Mouse (Mus musculus): Measurements from ENCODE around the gene Stip1.
A peak's percentile ranks its signal among the peaks of the same experiment; 100 is the strongest.
"Not testable (repeated sequence)": the region's sequence is repeated elsewhere in the genome, so short reads cannot be mapped to it uniquely, and the experiment has no call there.

The Stip1 gene

DNA sequence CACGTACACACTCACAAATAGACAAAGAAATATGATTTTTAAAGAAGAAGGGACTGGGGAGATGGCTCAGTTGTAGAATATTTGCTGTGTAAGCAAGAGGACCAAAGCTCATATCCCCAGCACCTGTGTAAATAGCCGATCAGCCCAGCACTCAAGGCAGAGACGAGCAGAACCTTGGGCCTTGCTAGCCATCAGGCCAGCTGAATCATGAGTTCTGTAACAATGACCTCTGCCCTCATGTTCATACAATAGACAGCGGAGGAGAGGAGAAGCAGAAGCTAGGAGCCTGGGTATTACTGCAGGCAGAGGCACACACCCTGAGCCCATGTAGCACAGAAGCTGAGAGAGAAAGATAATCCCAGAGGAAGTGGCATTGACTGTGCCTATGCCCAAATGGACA is 27.3 kb downstream of the Stip1 start:
- no peak for DNase-seq

DNA sequence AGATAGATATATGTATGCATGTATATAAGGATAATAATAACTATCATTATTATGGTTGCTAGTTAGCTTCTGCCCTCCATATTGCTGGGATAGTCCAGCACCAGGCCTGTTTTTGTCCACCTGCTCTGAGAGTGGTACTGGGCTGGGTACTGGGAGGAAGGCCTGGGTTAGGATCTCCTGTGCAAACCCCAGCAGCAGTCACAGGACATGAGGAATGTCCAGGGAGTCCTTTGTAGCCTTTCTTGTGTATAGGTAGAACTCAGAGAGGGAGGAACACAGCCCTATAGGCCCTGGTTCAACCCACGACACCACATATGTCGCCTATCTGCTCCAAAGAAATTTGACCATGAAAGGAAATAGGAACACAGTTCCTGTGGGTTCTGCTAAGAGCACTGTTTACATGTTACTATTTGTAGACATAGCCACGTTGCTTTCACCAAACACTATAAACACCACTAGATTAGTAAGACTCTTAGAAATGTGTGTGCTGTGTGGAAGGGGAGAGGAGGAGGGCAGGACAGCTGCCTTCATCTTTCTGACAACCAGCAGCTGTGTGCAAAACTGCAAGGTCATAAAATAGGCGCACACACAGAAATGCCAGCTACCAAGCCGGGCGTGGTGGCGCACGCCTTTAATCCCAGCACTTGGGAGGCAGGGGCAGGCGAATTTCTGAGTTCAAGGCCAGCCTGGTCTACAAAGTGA is 32.7 kb downstream of the Stip1 start:
- DNase-seq, result no peak

DNA sequence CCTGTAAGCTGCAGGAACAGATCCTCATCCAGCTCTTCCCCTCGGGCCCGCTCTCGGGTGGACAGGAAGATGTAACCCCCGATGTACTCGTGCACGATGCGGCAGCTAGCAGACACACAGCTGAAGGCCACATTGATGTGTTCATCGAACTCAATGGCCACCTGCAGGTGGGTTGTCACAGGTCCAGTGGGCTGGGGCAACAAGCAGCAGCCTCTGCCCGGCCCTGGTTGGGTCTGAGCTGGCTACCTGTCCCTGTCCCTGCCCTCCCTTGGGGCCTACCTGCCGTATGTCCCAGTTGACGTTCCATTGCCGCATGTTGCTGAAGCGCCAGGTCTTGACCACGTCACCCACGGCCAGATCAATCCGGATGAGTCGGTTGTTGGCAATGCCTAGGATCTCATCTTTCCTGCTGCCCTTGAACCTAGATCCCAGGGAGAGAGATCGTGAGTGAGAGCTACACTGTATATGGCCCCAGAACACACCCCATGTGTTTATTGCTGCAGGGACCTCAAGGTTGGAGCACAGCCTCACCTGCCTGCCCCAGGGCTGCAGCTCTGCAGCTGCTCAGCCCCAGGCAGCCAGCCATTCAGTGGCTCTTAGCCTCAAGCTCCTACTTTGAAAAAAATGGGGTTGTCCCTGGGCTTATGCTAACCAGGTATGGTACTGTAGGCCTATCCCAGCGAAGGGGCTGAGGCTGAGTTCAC is 40.3 kb downstream of the Stip1 start:
- no peak for DNase-seq

DNA sequence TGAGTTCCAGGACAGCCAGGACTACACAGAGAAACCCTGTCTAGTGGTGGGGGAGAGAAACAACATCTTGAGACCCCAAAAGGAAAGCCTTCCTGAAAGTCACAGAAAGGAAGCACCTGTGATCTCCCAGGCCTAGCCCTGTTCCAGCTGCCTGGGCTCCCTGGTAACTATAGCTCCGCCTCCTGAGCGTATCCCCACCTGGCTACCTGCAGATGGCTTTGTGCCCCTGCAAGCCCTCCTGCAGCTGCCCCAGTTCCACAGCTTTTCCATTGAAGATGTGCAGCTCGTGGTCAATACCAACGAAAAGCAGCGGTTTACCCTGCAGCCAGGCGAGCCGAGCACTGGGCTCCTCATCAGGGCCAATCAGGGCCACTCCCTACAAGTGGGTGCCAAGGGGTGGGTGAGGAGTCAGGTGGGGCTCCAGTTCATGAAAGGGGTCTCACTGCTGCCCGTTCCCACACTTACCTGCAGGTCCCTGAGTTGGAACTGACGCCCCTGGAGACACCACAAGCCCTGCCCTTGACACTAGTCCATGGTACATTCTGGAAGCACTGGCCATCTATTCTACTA is 42.0 kb downstream of the Stip1 start:
- no peak for DNase-seq

GRCm38 (mm10) chr19:6996006-6996405 is 43.8 kb downstream of the Stip1 start, which contains the start of the genes Nudt22 and Trpt1:
Gene Nudt22, minus strand, starts transcription at chr19:6996117.
Gene Trpt1, plus strand, starts transcription at chr19:6996131.
- peak; percentile 94 for DNase-seq

DNA sequence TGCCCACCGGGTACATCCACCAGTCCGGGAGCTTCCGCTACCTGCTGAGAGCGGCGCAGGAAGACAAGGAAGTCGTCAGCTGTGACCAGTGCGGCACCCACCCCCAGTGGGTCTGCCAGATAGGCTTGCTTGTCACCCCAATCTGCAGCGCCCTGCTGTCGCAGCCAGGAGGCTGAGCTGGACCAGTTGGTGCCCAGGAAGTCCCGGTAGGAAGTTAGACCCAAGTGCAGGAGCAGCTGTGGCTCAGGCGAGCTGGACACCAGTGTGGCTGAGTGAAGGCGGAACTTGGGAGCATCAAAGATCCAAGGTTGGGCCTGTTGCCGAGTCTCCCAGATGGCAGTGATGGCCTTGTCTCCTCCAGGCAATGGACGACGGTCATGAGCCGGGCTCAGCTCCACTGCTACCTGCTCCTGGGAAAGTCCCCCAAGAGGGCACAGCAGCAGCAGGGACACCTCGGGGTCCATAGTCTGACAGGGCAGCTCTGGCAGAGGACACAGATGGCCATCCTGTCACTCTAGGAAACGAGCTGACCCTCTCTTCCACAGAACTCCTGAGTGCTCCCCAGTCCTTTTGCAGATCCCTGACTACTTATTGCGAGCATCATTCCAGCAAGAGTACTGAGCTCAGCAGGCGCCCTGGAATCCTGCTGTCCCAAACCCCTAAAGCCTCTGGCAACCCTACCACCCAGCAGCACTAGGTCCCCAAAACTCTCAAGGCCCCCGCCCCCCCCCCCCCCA is 44.3 kb downstream of the Stip1 start:
- no peak for DNase-seq

GRCm38 (mm10) chr19:6994489-6994888 is 45.3 kb downstream of the Stip1 start:
- no peak for DNase-seq

- DNase-seq, result no peak
Observed at GRCm38 (mm10) chr19:6994002-6994401, 45.8 kb downstream of the Stip1 start.

- no peak for DNase-seq
Observed at GRCm38 (mm10) chr19:6993011-6993770, 46.6 kb downstream of the Stip1 start.

GRCm38 (mm10) chr19:6992011-6992858 is 47.5 kb downstream of the Stip1 start, which contains the start of gene Dnajc4:
Gene Dnajc4, minus strand, starts transcription at chr19:6992572.
- DNase-seq, result peak; percentile 100

- not testable (repeated sequence) for DNase-seq
Observed at GRCm38 (mm10) chr19:6991166-6991565, 48.6 kb downstream of the Stip1 start.

- no peak for DNase-seq
Observed at GRCm38 (mm10) chr19:6990712-6991111, 49.1 kb downstream of the Stip1 start.

- no peak for DNase-seq
Observed at GRCm38 (mm10) chr19:6989251-6989650, 50.5 kb downstream of the Stip1 start.

GRCm38 (mm10) chr19:6987904-6988285 is 51.9 kb downstream of the Stip1 start:
- DNase-seq, result no peak

DNA sequence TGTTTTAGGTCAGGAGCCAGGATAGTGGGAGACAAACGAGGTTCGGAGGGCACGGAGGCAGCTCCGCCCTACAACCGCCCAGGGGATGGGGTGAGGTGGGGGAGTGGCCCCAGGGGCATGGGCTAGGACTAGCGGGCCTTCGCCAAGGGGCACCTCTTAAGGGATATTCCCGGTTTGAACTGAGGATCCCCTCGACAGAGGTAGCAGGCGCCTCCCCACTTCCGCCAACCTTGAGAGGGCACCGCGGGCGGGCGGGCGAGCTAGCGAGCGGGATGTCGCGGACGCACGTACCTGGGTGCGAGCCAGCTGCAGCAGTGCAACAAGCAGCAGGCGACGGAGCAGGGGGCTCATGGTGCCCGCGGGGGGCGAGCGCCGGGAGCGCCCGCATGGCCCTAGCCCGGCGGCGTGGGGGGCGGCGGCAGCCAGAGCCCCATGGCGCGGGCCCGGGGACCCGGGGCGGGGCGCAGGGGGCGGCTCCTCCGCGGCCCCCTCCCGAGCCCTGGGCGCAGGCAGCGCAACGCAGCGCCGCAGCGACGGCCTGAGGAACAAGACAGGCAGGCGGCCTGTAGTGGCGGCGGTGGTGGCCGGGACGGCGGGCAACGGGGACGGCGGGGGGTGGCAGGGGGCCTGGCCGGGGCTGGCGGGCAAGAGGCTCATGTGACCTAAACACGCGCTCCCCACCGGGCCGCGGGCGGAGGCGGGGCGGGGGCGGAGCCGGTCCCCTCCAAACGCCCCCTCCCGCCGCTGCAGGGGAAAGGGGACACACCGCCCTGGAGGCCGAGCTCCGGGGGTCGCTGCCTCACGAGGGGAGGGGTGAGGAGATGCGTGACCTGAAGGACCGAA is 52.5 kb downstream of the Stip1 start, which contains the start of gene Vegfb:
Gene Vegfb (minus strand): TSS at position 591 of the 843 bp plus-strand sequence.
- DNase-seq, result peak; percentile 79

DNA sequence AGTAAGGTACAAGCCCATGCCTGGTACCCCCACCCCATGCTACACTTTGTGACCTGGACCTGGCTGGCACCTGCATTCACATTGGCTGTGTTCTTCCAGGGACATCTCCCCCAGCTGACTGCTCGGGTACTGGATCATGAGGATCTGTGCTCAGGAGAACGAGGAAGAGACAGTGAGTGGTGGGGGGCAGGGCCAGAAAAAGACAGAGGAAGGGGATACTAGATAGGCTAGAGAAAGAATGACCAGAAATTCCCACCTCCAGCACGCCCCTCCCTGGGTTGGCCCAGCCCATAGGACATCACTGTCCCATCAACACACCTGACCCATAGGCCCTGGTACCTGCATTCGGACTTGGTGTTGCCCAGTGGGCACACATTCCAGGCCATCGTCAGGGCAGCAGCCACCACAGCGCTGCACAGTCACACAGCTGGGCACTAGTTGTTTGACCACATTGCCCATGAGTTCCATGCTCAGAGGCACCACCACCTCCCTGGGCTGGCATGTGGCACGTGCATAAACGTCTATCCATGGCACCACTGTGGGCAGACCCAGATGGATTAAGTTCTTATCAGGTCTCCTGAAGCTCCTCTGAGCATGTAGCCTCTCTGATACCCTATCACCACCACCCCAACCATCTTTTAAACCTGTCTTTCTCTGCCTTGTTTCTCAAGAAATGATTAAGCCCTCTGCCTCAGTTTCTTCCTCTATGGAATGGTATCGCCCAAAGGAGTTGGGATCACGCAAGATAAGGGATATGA is 53.6 kb downstream of the Stip1 start:
- no peak for DNase-seq

DNA sequence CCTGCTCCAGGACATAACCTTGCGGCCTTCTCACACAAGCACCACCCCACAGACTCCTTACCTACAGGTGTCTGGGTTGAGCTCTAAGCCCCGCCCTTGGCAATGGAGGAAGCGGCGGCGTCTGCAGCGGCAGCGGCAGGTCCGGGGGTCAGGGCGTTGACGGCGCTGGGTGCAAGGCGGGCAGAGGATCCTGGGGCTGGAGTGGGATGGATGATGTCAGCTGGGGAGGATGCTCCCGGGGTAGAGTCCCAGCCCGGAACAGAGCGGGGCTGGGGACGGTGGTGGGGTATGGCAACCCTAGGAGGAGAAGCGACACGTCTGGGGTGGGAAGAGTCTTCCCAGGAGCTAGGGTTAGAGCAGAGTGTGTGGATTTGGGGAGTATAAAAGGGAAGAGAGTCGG is 54.5 kb downstream of the Stip1 start:
- DNase-seq, result no peak

DNA sequence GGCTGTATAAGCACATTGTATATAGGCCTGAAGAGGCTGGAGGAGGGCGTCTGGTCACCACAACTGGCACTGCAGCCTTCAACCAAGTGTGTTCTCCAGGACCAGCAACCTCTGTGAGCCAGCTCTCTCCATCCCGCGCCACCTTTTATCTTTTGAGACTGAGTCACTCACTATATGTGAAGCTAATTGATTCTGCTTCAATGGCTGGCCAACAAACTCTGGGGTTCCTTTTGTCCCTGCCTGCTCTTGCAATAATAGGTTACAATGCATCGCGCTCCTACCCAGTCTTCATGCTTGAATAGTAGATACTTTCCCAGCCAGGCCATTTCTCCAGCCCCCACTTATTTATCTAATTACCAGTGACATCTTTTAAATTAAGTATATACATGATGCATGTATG is 56.1 kb downstream of the Stip1 start:
- no peak for DNase-seq

GRCm38 (mm10) chr19:6981465-6981864 is 58.3 kb downstream of the Stip1 start:
- DNase-seq, result no peak

Data from embryo, embryonic 11 days (tissue).